ENCODE assay signal across 16 mouse cellular contexts in genomic region chr9:120013251-120013820, GRCm38 (mm10). TPM values are rescaled to one million over a fixed set of nuclear protein-coding genes. Genes with fewer than 3 reads are reported as not detected.
DNase-seq lines count a peak whose midpoint lies in the region; ATAC-seq and TF ChIP-seq lines count a peak whose summit lies in the region.
"Had no signal": no experiment of that assay in that cellular context is flagged by ENCODE, and none has a peak within 500 bp of the region (broad histone marks: within the 10 kb centered on the region; RNA-seq: fewer than 3 reads in every experiment).

No protein-coding gene starts in this region.

- H3K9ac ChIP-seq in heart, embryonic 13.5 days = peak overlapping the region; percentile 58; the same call in 1 of the 2 replicates
- no peak overlapping the region for H3K9ac ChIP-seq in lung, postnatal 0 days (replicated peaks; ENCODE audit: low read depth)
- H3K9ac ChIP-seq in forebrain, embryonic 13.5 days = no peak overlapping the region
- H3K9ac ChIP-seq: embryonic facial prominence, embryonic 12.5 days; hindbrain, embryonic 15.5 days; liver, embryonic 13.5 days; midbrain, embryonic 12.5 days had no signal

- DNase-seq in heart, postnatal 14 days = no peak
- peak; percentile 57 for DNase-seq in lung, postnatal 0 days (ENCODE audit: low spot score)
- no peak for DNase-seq in lung, postnatal 10 days
- DNase-seq in ZHBTc4 (ENCODE audit: low read depth, low spot score) = peak; percentile 76
- DNase-seq in kidney, postnatal 10 days = no peak
- DNase-seq: layer of hippocampus, postnatal 36 days; left cerebral cortex, postnatal 4 days; liver, embryonic 13.5 days; right cerebral cortex, postnatal 14 days had no signal

- 61% methylated on average over 11 of the region's 11 CpGs for WGBS in heart, embryonic 13.5 days
- 69% methylated on average over 11 of the region's 11 CpGs for WGBS in lung, postnatal 0 days
- 73% methylated on average over 11 of the region's 11 CpGs for WGBS in forebrain, embryonic 13.5 days

- TF ChIP-seq CTCF in lung, postnatal 0 days (IDR thresholded peaks at IDR 0.05) = no peak

- H3K27ac ChIP-seq in heart, embryonic 13.5 days (replicated peaks) = peak overlapping the region; percentile 48
- no peak overlapping the region for H3K27ac ChIP-seq in lung, postnatal 0 days (ENCODE audit: low read length)
- H3K27ac ChIP-seq in forebrain, embryonic 13.5 days = no peak overlapping the region
- H3K27ac ChIP-seq: embryonic facial prominence, embryonic 12.5 days; hindbrain, embryonic 15.5 days; liver, embryonic 13.5 days; midbrain, embryonic 12.5 days had no signal

- no peak overlapping the region for H3K4me2 ChIP-seq in heart, embryonic 13.5 days
- H3K4me2 ChIP-seq in lung, postnatal 0 days (replicated peaks; ENCODE audit: low read depth, low read length) = no peak overlapping the region
- no peak overlapping the region for H3K4me2 ChIP-seq in forebrain, embryonic 13.5 days
- H3K4me2 ChIP-seq: embryonic facial prominence, embryonic 12.5 days; hindbrain, embryonic 15.5 days; liver, embryonic 13.5 days; midbrain, embryonic 12.5 days had no signal

- no peak for TF ChIP-seq EP300 in lung, postnatal 0 days (IDR thresholded peaks at IDR 0.05)

- intact Hi-C loops in heart, postnatal 14 days (cut with DNase I) = no loop called here

- no peaks in the 10 kb centered on the region for H3K9me3 ChIP-seq in heart, embryonic 13.5 days
- H3K9me3 ChIP-seq in lung, postnatal 0 days (ENCODE audit: low read length) = no peaks in the 10 kb centered on the region
- no peaks in the 10 kb centered on the region for H3K9me3 ChIP-seq in forebrain, embryonic 13.5 days (replicated peaks)
- H3K9me3 ChIP-seq: embryonic facial prominence, embryonic 12.5 days; G1E; hindbrain, embryonic 15.5 days; liver, embryonic 13.5 days; midbrain, embryonic 12.5 days had no signal

- H3K4me3 ChIP-seq in heart, embryonic 13.5 days = no peak overlapping the region
- no peak overlapping the region for H3K4me3 ChIP-seq in lung, postnatal 0 days (ENCODE audit: low read depth, low read length)
- H3K4me3 ChIP-seq in forebrain, embryonic 13.5 days = no peak overlapping the region
- H3K4me3 ChIP-seq: embryonic facial prominence, embryonic 12.5 days; hindbrain, embryonic 15.5 days; liver, embryonic 13.5 days; midbrain, embryonic 12.5 days had no signal

- no peaks in the 10 kb centered on the region for H3K27me3 ChIP-seq in heart, embryonic 13.5 days (replicated peaks)
- no peaks in the 10 kb centered on the region for H3K27me3 ChIP-seq in lung, postnatal 0 days (replicated peaks; ENCODE audit: insufficient read depth, low read length)
- no peaks in the 10 kb centered on the region for H3K27me3 ChIP-seq in forebrain, embryonic 13.5 days
- H3K27me3 ChIP-seq: embryonic facial prominence, embryonic 12.5 days; hindbrain, embryonic 15.5 days had no signal

- ATAC-seq in heart, embryonic 13.5 days (ENCODE audit: extremely low read depth, insufficient number of reproducible peaks, low FRiP score, low TSS enrichment) = no peak
- no peak for ATAC-seq in lung, postnatal 0 days
- no peak for ATAC-seq in forebrain, embryonic 13.5 days
- ATAC-seq: intestine, postnatal 0 days had no signal

- H3K36me3 ChIP-seq in heart, embryonic 13.5 days = peaks cover 62% of the 10 kb centered on the region
- H3K36me3 ChIP-seq in lung, postnatal 0 days (ENCODE audit: insufficient read depth, low read length) = no peaks in the 10 kb centered on the region
- H3K36me3 ChIP-seq in forebrain, embryonic 13.5 days (ENCODE audit: poor library complexity, severe bottlenecking) = no peaks in the 10 kb centered on the region
- H3K36me3 ChIP-seq: embryonic facial prominence, embryonic 12.5 days; G1E; hindbrain, embryonic 15.5 days; liver, embryonic 13.5 days; midbrain, embryonic 12.5 days had no signal

- H3K4me1 ChIP-seq in heart, embryonic 13.5 days = peaks cover 70% of the 10 kb centered on the region
- no peaks in the 10 kb centered on the region; the same call in 1 of the 2 replicates for H3K4me1 ChIP-seq in lung, postnatal 0 days (ENCODE audit: insufficient read depth, low read depth, low read length)
- H3K4me1 ChIP-seq in forebrain, embryonic 13.5 days = peaks cover 14% of the 10 kb centered on the region
- H3K4me1 ChIP-seq: embryonic facial prominence, embryonic 12.5 days had no signal

RNA-seq across cellular contexts. Expression of gene Xirp1, which starts 10.1 kb away (rescaled TPM):
- polyA plus RNA-seq in heart, embryonic 13.5 days (2015; fragmentation: Nextera tagmentation; extraction: Ambion mirVana) = 44.6 and 47.2 TPM in 2 replicates
- total RNA-seq in heart, postnatal 14 days (2021) = 100 to 1,000 TPM; 105 to 114 TPM
- 0.21 and 0.35 TPM in 2 replicates for polyA plus RNA-seq in lung, postnatal 0 days (2015; fragmentation: Nextera tagmentation; extraction: Ambion mirVana)
- polyA plus RNA-seq in forebrain, embryonic 13.5 days (2015; fragmentation: Nextera tagmentation; extraction: Ambion mirVana) = not detected in 2 replicates
- polyA plus RNA-seq: G1E; hindbrain, embryonic 15.5 days; midbrain, embryonic 12.5 days had no signal

RNA-seq across cellular contexts. Expression of gene Csrnp1, which starts 28.9 kb away (rescaled TPM):
- polyA plus RNA-seq in heart, embryonic 13.5 days (2015; fragmentation: Nextera tagmentation; extraction: Ambion mirVana) = 5.7 and 6.8 TPM in 2 replicates
- total RNA-seq in heart, postnatal 14 days (2021) = 10 to 100 TPM; 15.8 to 21.4 TPM
- 9.4 and 10.5 TPM in 2 replicates for polyA plus RNA-seq in lung, postnatal 0 days (2015; fragmentation: Nextera tagmentation; extraction: Ambion mirVana)
- polyA plus RNA-seq in forebrain, embryonic 13.5 days (2015; fragmentation: Nextera tagmentation; extraction: Ambion mirVana) = 1.3 and 1.5 TPM in 2 replicates

RNA-seq across cellular contexts. Expression of gene Cx3cr1, which starts 56.3 kb away (rescaled TPM):
- polyA plus RNA-seq in heart, embryonic 13.5 days (2015; fragmentation: Nextera tagmentation; extraction: Ambion mirVana) = 7.2 and 9.3 TPM in 2 replicates
- total RNA-seq in heart, postnatal 14 days (2021) = 1 to 10 TPM; 3.4 TPM
- 8.0 and 9.3 TPM in 2 replicates for polyA plus RNA-seq in lung, postnatal 0 days (2015; fragmentation: Nextera tagmentation; extraction: Ambion mirVana)
- 4.9 and 5.0 TPM in 2 replicates for polyA plus RNA-seq in forebrain, embryonic 13.5 days (2015; fragmentation: Nextera tagmentation; extraction: Ambion mirVana)
- polyA plus RNA-seq: G1E had no signal

Comparison
In these comparisons a context has a peak if more than half of its experiments do, and no peak if none do; other contexts are left out.
1. DNase-seq: peak in lung, postnatal 0 days (single experiment) and ZHBTc4 (single experiment); none in heart, postnatal 14 days (0 of 2), lung, postnatal 10 days (single experiment) and kidney, postnatal 10 days (single experiment).
2. RNA of gene Xirp1, which starts 10.1 kb away (polyA plus RNA-seq): 44.6 to 47.2 TPM in heart, embryonic 13.5 days; 0.21 to 0.35 TPM in lung, postnatal 0 days and not detected in forebrain, embryonic 13.5 days; every median in the first group is over 10 times any median in the second.